Mouse (Mus musculus): ENCODE data around the gene Dusp12.

DNA sequence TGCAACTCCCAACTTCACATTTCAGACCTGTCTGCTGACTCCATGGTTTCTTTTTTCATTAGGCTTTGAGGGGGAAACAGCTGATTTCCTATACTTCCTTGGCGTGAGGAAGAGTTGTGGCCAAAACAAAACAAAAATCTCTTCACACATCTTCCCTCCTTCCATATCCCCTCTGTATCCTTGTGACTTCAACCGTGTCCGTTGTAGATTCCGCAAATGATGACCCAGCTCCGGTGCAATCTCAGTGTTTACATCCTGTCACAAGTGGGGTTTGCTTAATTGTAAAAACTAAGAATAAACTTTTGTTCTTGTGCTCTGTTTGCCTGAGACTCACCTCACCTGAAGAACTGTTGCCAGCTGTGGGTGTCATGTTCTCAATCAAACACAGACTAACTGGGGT is 18.1 kb upstream of the Dusp12 start:
- TF ChIP-seq CTCF (IDR thresholded peaks at IDR 0.05; ENCODE audit: control insufficient read depth, insufficient read depth, insufficient read length), result no peak
- TF ChIP-seq CEBPB (IDR thresholded peaks at IDR 0.05; ENCODE audit: low read depth), result no peak
- no peak for TF ChIP-seq USF1 (IDR thresholded peaks at IDR 0.05; ENCODE audit: low read depth)
- no peak for TF ChIP-seq MAX (IDR thresholded peaks at IDR 0.05)
- no peak for TF ChIP-seq MYOD1 (IDR thresholded peaks at IDR 0.05; ENCODE audit: control insufficient read depth, insufficient read length, low read depth)
- TF ChIP-seq MYOG (IDR thresholded peaks at IDR 0.05; ENCODE audit: control insufficient read depth, extremely low read depth, insufficient read length), result no peak

Data from C2C12 (cell line).